Mouse (Mus musculus) G1E (cell line): ENCODE results near the gene Sepsecs. TPM values are rescaled to one million over a fixed set of nuclear protein-coding genes. Genes with fewer than 3 reads are reported as not detected.

Source experiments
- ATAC-seq: 2 replicates; pipeline ENCODE4 v1.8.0; 2016; ENCODE audit warnings: mild to moderate bottlenecking; ENCODE audit not compliant: insufficient number of reproducible peaks, poor library complexity, low FRiP score, severe bottlenecking; ENCODE audit errors: extremely low read depth
- DNase-seq: peaks from one replicate; pipeline ENCODE4 v3.0.0; 2012; ENCODE audit warnings: low spot score
- H3K27me3 ChIP-seq: 2 replicates; pipeline ENCODE4 v1.6.1; 2012; ENCODE audit warnings: mild to moderate bottlenecking, low read length, inconsistent platforms; ENCODE audit not compliant: insufficient read depth
- H3K36me3 ChIP-seq: replicated peaks from 2 replicates; pipeline ENCODE3; 2012; ENCODE audit warnings: mild to moderate bottlenecking, inconsistent platforms
- H3K4me1 ChIP-seq: 2 replicates; pipeline ENCODE4 v1.6.1; 2012; ENCODE audit warnings: low read depth, low read length, inconsistent platforms, mixed read lengths; ENCODE audit not compliant: insufficient read depth
- H3K4me3 ChIP-seq: 2 replicates; pipeline ENCODE4 v1.5.1; 2012; ENCODE audit warnings: low read depth, mild to moderate bottlenecking, inconsistent platforms, low read length, moderate library complexity, mixed read lengths
- H3K9me3 ChIP-seq: replicated peaks from 2 replicates; pipeline ENCODE4 v1.6.1; 2012; ENCODE audit warnings: inconsistent platforms
- CTCF ChIP-seq: IDR thresholded peaks from 2 replicates; pipeline ENCODE4 v1.5.1; 2012; ENCODE audit warnings: low read depth, low read length, inconsistent platforms, mixed read lengths
- GATA1 ChIP-seq: IDR thresholded peaks from 2 replicates; pipeline ENCODE4 v1.6.1; 2012; ENCODE audit warnings: borderline replicate concordance, low read length, inconsistent platforms, mixed read lengths
- GATA2 ChIP-seq: IDR thresholded peaks from 2 replicates; pipeline ENCODE4 v1.6.1; 2012; ENCODE audit warnings: low read depth, low read length, inconsistent platforms, borderline replicate concordance
- POLR2AphosphoS5 ChIP-seq: IDR thresholded peaks from 2 replicates; pipeline ENCODE4 v1.6.1; 2012; ENCODE audit warnings: low read depth, low read length, inconsistent platforms; ENCODE audit not compliant: insufficient replicate concordance
- TAL1 ChIP-seq: conservative IDR thresholded peaks from 2 replicates; pipeline ENCODE4 v1.6.1; 2012; ENCODE audit warnings: low read depth, low read length, inconsistent platforms, mixed read lengths
- polyA plus RNA-seq: library from polyadenylated mRNA; stranded (reverse); fragments of >175 nt; gene quantifications from 2 replicates; pipeline ENCODE4 v1.2.3, GENCODE M21; 2012
- total RNA-seq, 2 experiments: library from RNA; stranded (forward) in 1 of 2; stranded (reverse) in 1 of 2; fragments of 200-1000 nt in 1 of 2; fragments of >200 nt in 1 of 2; fragmentation: Nextera tagmentation in 1 of 2; gene quantifications; 2 replicates each; pipeline ENCODE4 v1.2.3; 2014 to 2017

The Sepsecs gene
- total and polyA plus RNA-seq, 3 experiments, result 1.9 to 43.3 (median 34.5) TPM

GRCm38 (mm10) chr5:52652606-52653005 lies 16.9 kb downstream of the Sepsecs start:
- H3K36me3 ChIP-seq, result peaks cover 75% of the 10 kb centered on the region
- ATAC-seq, result no peak

DNA sequence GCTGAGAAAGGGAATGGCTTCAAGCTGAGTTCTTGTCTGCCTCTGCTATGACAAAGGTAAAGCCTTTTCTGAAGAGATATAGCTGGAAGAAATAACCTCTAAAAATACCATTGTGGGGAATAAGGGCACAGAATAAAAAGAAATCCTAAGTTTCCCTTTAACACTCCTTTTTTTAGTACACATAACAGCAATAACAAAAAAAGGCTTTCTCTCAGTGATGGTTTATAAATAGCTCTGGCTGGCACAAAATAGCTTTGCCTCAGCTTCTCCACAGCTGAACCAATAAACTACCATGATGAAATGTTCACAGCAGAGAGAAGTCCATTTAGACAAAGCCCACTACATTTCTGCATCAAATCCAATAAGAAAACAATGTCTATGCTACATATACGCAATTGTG lies 17.4 kb downstream of the Sepsecs start:
- ATAC-seq, result no peak
- H3K4me1 ChIP-seq, result peaks cover 13% of the 10 kb centered on the region
- H3K36me3 ChIP-seq, result peaks cover 77% of the 10 kb centered on the region
- no peaks in the 10 kb centered on the region for H3K27me3 ChIP-seq
- no peak for DNase-seq
- no peak overlapping the region for H3K4me3 ChIP-seq
- TF ChIP-seq TAL1, result no peak
- no peak for TF ChIP-seq CTCF
- TF ChIP-seq GATA1, result no peak
- TF ChIP-seq POLR2AphosphoS5, result no peak
- TF ChIP-seq GATA2, result no peak
- no peaks in the 10 kb centered on the region for H3K9me3 ChIP-seq

More at GRCm38 (mm10) chr5:52652606-52653005, 16.9 kb downstream of the Sepsecs start:
- Histone ChIP-seq H3K27me3 (no peaks in the 10 kb centered on the region), H3K9me3 (no peaks in the 10 kb centered on the region), H3K4me3 (no peak overlapping the region), H3K4me1 (peaks cover 18% of the 10 kb centered on the region)
- TF ChIP-seq GATA1, result no peak
- DNase-seq, result no peak

DNA sequence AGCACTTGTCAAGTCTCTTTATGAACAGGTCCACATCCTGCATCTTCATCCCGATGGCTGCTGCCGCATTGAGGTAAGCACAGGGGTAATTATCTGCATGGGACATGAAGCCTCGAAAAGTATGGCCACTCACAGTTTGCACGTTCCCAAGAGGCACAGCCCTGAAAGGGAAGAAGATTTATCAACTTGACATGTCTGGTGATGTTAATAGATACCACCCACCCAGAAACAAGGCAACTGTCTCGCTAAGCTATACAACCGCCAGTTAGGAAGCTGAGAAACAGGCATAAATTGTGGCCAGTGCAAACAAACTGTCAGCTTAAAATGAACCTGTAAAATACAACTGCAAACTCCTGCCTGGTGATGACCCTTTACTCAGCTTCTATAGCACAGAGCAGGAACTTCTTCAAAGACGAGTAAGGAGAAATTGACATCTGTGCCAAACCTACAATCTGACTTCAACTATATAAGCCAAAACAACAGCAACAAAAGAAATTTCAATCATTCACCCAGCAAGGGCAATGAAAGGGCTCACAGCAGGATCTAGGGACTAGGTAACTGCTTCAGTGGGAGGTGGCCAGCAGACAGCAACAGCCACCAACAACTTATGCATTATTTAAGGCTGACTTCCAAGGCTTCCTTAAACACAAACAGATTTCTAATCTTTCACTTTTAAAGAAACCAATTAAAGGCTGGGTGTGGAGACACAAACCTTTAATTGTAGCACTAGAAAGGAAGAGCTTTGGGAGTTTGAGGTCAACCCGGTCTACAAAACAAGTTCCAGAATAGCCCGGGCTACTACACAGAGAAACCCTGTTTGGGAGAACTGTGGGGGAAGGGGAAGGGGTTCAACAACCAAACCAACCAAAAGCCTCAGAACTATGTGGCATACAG lies 25.3 kb downstream of the Sepsecs start:
- DNase-seq, result no peak
- Histone ChIP-seq H3K4me3 (no peak overlapping the region), H3K4me1 (peaks cover 14% of the 10 kb centered on the region), H3K9me3 (0 out of 2 replicates have a peak, but pooled peaks cover 4% of the 10 kb centered on the region), H3K27me3 (no peaks in the 10 kb centered on the region), H3K36me3 (peaks cover 93% of the 10 kb centered on the region)
- no peak for TF ChIP-seq GATA2
- TF ChIP-seq GATA1, result no peak
- TF ChIP-seq CTCF, result no peak
- no peak for TF ChIP-seq POLR2AphosphoS5
- no peak for TF ChIP-seq TAL1
- ATAC-seq, result no peak

- no peak for TF ChIP-seq TAL1
- no peak for TF ChIP-seq POLR2AphosphoS5
- TF ChIP-seq GATA2, result no peak
- no peak for TF ChIP-seq CTCF
- TF ChIP-seq GATA1, result no peak
- no peak overlapping the region for H3K4me3 ChIP-seq
- H3K27me3 ChIP-seq, result no peaks in the 10 kb centered on the region
- DNase-seq (no peak), ATAC-seq (no peak)
- peaks cover 85% of the 10 kb centered on the region for H3K36me3 ChIP-seq
- 0 out of 2 replicates have a peak, but pooled peaks cover 4% of the 10 kb centered on the region for H3K9me3 ChIP-seq
- peaks cover 38% of the 10 kb centered on the region for H3K4me1 ChIP-seq
These were observed 27.8 kb downstream of the Sepsecs start for GRCm38 (mm10) chr5:52641736-52642135.

- Histone ChIP-seq H3K4me3 (no peak overlapping the region), H3K4me1 (peaks cover 60% of the 10 kb centered on the region), H3K36me3 (peaks cover 58% of the 10 kb centered on the region), H3K9me3 (no peaks in the 10 kb centered on the region), H3K27me3 (no peaks in the 10 kb centered on the region)
- ATAC-seq, result 0 out of 2 replicates have a peak, but pooled peaks have one; percentile 5
- DNase-seq, result no peak
- TF ChIP-seq GATA2 (no peak), TAL1 (no peak), POLR2AphosphoS5 (no peak), CTCF (no peak)
These were observed 30.6 kb downstream of the Sepsecs start for GRCm38 (mm10) chr5:52638916-52639315.

DNA sequence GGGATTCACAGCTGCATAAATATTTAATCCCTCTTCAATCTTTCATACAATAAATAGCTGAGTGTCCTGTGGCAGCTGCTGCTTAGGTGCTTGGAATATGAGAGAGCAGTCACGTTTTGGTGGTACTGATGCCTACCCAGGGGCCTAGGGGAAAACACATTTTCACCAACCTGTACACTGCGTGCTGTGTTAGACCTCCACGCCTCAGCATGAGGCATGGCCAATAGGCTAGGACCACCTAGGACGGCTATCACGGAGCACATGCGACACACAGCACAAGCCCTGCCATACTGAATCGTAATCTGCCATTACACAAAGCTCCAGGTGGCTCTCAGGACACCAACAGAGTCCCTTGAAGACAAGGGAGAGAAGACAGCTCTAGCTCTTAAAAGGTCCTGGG lies 31.5 kb downstream of the Sepsecs start:
- no peak overlapping the region for H3K4me3 ChIP-seq
- TF ChIP-seq GATA2 (no peak), TAL1 (no peak), GATA1 (no peak)
- DNase-seq (no peak), ATAC-seq (no peak)
- H3K9me3 ChIP-seq, result no peaks in the 10 kb centered on the region
- peaks cover 51% of the 10 kb centered on the region for H3K36me3 ChIP-seq
- H3K27me3 ChIP-seq, result no peaks in the 10 kb centered on the region
- peaks cover 57% of the 10 kb centered on the region for H3K4me1 ChIP-seq
